Mouse (Mus musculus) forebrain, embryonic 11.5 days (tissue): ENCODE data around the gene Msi2. TPM values are rescaled to one million over a fixed set of nuclear protein-coding genes. Genes with fewer than 3 reads are reported as not detected.

Source experiments
- ATAC-seq: fragments of 200-750 bp; cut with Nextera tagmentation; replicated peaks from 2 replicates; pipeline ENCODE4 v1.8.0; 2017; ENCODE audit warnings: moderate TSS enrichment; ENCODE audit not compliant: low FRiP score
- DNase-seq: peaks from one replicate; pipeline ENCODE4 v3.0.0-alpha.2; 2017; ENCODE audit warnings: low spot score
- H3K27ac ChIP-seq: fragments of 300-500 bp; sonication (generic); 2 replicates; pipeline ENCODE4 v1.5.1; 2014; ENCODE audit warnings: low read depth, low read length
- H3K27me3 ChIP-seq: fragments of 300-500 bp; sonication (generic); 2 replicates; pipeline ENCODE4 v1.6.1; 2014; ENCODE audit warnings: mild to moderate bottlenecking, low read length, mixed read lengths; ENCODE audit not compliant: control insufficient read depth, insufficient read depth
- H3K36me3 ChIP-seq: fragments of 300-500 bp; sonication (generic); 2 replicates; pipeline ENCODE4 v1.6.1; 2014; ENCODE audit warnings: mild to moderate bottlenecking, low read length, moderate library complexity, mixed read lengths; ENCODE audit not compliant: control insufficient read depth, insufficient read depth
- H3K4me1 ChIP-seq: fragments of 300-500 bp; sonication (generic); replicated peaks from 2 replicates; pipeline ENCODE4 v1.6.1; 2014; ENCODE audit warnings: low read length, mixed read lengths; ENCODE audit not compliant: control insufficient read depth, insufficient read depth
- H3K4me2 ChIP-seq: fragments of 300-500 bp; sonication (generic); 2 replicates; pipeline ENCODE4 v1.6.1; 2014; ENCODE audit warnings: low read depth, mild to moderate bottlenecking, low read length, moderate library complexity, mixed read lengths; ENCODE audit not compliant: severe bottlenecking
- H3K4me3 ChIP-seq: fragments of 300-500 bp; sonication (generic); 2 replicates; pipeline ENCODE4 v1.5.1; 2014; ENCODE audit warnings: low read depth, low read length
- H3K9ac ChIP-seq: fragments of 300-500 bp; sonication (generic); 2 replicates; pipeline ENCODE4 v1.6.1; 2014; ENCODE audit warnings: low read length
- H3K9me3 ChIP-seq: fragments of 300-500 bp; sonication (generic); 2 replicates; pipeline ENCODE4 v1.6.1; 2016; ENCODE audit warnings: low read length, mixed read lengths; ENCODE audit not compliant: control insufficient read depth
- WGBS: fragments of 180-500 bp; shearing (Covaris S2); extraction: QIAGEN DNeasy Blood & Tissue Kit; methylation state at CpG from one replicate; pipeline ENCODE4 v1.1.7; 2014; 5-methylcytosine and 5-hydroxymethylcytosine counted together
- polyA plus RNA-seq: library from polyadenylated mRNA; unstranded; fragments of >200 nt; fragmentation: Nextera tagmentation; extraction: Ambion mirVana; gene quantifications from 2 replicates; pipeline ENCODE4 v1.2.1, GENCODE M21; 2014

Msi2 gene
- polyA plus RNA-seq, 1 experiment from 2014 or later: 26.2 TPM

GRCm38 (mm10) chr11:88631084-88631931 lies 87.0 kb downstream of the Msi2 start:
- H3K4me3 ChIP-seq: no peak overlapping the region
- H3K9ac ChIP-seq: no peak overlapping the region
- no peaks in the 10 kb centered on the region for H3K27me3 ChIP-seq
- peak overlapping the region; percentile 84 for H3K27ac ChIP-seq
- DNase-seq (peak; percentile 53), ATAC-seq (no peak)
- H3K4me1 ChIP-seq: peaks cover 43% of the 10 kb centered on the region
- H3K4me2 ChIP-seq: no peak overlapping the region
- 76% methylated on average over 8 of the region's 8 CpGs for WGBS
- H3K36me3 ChIP-seq: no peaks in the 10 kb centered on the region
- no peaks in the 10 kb centered on the region for H3K9me3 ChIP-seq

- DNase-seq (peak; percentile 87), ATAC-seq (peak; percentile 90)
- H3K36me3 ChIP-seq: no peaks in the 10 kb centered on the region
- peak overlapping the region; percentile 99 for H3K27ac ChIP-seq
- no peaks in the 10 kb centered on the region for H3K27me3 ChIP-seq
- peaks cover 46% of the 10 kb centered on the region for H3K4me1 ChIP-seq
- 7% methylated on average over 4 of the region's 4 CpGs for WGBS
- H3K9ac ChIP-seq: peak overlapping the region; percentile 37
- no peak overlapping the region for H3K4me3 ChIP-seq
- no peaks in the 10 kb centered on the region for H3K9me3 ChIP-seq
- H3K4me2 ChIP-seq: peak overlapping the region; percentile 30; the same call in 1 of the 2 replicates
Observed at GRCm38 (mm10) chr11:88629619-88630018, 88.7 kb downstream of the Msi2 start.

- H3K9me3 ChIP-seq: no peaks in the 10 kb centered on the region
- H3K27ac ChIP-seq: peak overlapping the region; percentile 99
- no peaks in the 10 kb centered on the region for H3K27me3 ChIP-seq
- DNase-seq (no peak), ATAC-seq (no peak; the same call in none of the 2 replicates)
- 26% methylated on average over 4 of the region's 4 CpGs for WGBS
- H3K9ac ChIP-seq: peak overlapping the region; percentile 37
- H3K36me3 ChIP-seq: no peaks in the 10 kb centered on the region
- no peak overlapping the region for H3K4me3 ChIP-seq
- H3K4me1 ChIP-seq: peaks cover 46% of the 10 kb centered on the region
- H3K4me2 ChIP-seq: peak overlapping the region; percentile 30; the same call in 1 of the 2 replicates
Observed at GRCm38 (mm10) chr11:88629165-88629564, 89.1 kb downstream of the Msi2 start.

DNA sequence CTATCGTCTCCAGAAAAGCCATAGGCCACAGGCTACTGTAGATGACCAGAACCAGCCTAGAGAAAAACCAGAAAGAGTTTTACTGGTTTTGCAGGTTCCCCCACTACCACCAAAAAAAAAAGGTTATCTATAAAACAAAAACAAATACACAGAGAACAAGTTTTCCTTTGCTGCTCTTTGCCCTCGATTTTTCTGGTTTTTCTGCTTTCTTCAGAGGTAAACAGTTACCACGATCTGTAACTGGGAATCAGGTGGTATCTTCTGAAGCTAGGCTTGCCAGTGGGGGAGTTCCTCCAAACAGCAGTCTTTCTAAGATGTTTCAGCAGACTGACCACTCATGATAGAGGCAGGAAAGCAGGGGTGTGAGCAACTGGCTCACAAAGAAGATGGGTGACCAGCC lies 89.6 kb downstream of the Msi2 start:
- 67% methylated on average over 3 of the region's 3 CpGs for WGBS
- peak overlapping the region; percentile 99 for H3K27ac ChIP-seq
- no peak for ATAC-seq
- no peaks in the 10 kb centered on the region for H3K9me3 ChIP-seq
- peaks cover 47% of the 10 kb centered on the region for H3K4me1 ChIP-seq
- H3K36me3 ChIP-seq: no peaks in the 10 kb centered on the region
- H3K9ac ChIP-seq: peak overlapping the region; percentile 37
- no peak overlapping the region for H3K4me2 ChIP-seq
- H3K4me3 ChIP-seq: no peak overlapping the region
- no peak for DNase-seq
- H3K27me3 ChIP-seq: no peaks in the 10 kb centered on the region

GRCm38 (mm10) chr11:88627327-88627726 lies 91.0 kb downstream of the Msi2 start:
- H3K9me3 ChIP-seq: no peaks in the 10 kb centered on the region
- peak overlapping the region; percentile 32 for H3K27ac ChIP-seq
- H3K27me3 ChIP-seq: no peaks in the 10 kb centered on the region
- no peaks in the 10 kb centered on the region for H3K36me3 ChIP-seq
- no peak overlapping the region for H3K9ac ChIP-seq
- no peak overlapping the region for H3K4me3 ChIP-seq
- 72% methylated on average over 7 of the region's 7 CpGs for WGBS
- H3K4me1 ChIP-seq: peaks cover 54% of the 10 kb centered on the region
- ATAC-seq (no peak), DNase-seq (peak; percentile 51)
- no peak overlapping the region for H3K4me2 ChIP-seq

DNA sequence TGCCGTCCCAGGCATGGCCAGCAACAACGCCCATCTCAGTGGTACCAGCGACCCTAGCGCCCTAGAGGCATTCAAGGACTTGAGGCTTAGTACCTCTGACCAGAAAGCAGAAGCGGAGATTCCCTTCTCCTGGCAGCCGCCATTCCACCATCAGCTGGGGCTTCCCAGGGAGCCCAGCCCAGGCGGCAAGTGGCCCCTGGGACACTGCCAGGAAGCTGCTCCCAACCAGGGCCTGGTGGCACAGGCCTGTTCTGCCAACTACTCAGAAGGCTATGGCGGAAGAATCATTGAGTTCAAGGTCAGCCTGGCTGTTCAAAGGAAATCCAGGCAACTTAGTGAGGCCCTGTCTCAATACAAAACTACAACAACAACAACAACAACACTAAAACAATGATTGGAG lies 91.7 kb downstream of the Msi2 start:
- no peaks in the 10 kb centered on the region for H3K9me3 ChIP-seq
- H3K27ac ChIP-seq: no peak overlapping the region
- H3K9ac ChIP-seq: no peak overlapping the region
- DNase-seq: no peak
- H3K27me3 ChIP-seq: no peaks in the 10 kb centered on the region
- H3K36me3 ChIP-seq: no peaks in the 10 kb centered on the region
- 76% methylated on average over 8 of the region's 8 CpGs for WGBS
- peaks cover 56% of the 10 kb centered on the region for H3K4me1 ChIP-seq
- ATAC-seq: no peak
- no peak overlapping the region for H3K4me3 ChIP-seq
- H3K4me2 ChIP-seq: no peak overlapping the region

GRCm38 (mm10) chr11:88626061-88626460 lies 92.3 kb downstream of the Msi2 start:
- no peak overlapping the region for H3K9ac ChIP-seq
- WGBS: 61% methylated on average over 9 of the region's 9 CpGs
- no peak for ATAC-seq

DNA sequence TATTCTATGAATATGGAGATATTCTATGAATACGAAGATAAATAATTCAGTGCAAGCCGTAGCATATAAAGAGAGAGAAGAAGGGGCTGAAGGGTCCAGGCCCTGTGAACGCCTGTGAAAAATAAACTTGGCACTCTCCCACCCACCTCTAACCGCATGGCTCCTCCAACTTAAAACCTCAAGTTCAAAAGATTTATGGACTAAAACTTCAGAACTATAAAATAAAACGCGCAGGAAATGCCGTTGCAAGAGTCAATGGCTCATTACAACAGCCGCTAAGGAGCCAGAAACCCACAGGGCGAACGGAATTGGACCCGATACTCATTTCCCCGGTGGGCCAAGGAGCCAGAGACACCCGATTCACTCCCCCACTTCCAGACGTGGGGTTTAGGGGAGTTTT lies 93.2 kb downstream of the Msi2 start:
- no peak for DNase-seq
- H3K36me3 ChIP-seq: no peaks in the 10 kb centered on the region
- H3K4me2 ChIP-seq: no peak overlapping the region
- peaks cover 52% of the 10 kb centered on the region for H3K4me1 ChIP-seq
- no peak overlapping the region for H3K4me3 ChIP-seq
- WGBS: 89% methylated on average over 14 of the region's 14 CpGs
- no peaks in the 10 kb centered on the region for H3K9me3 ChIP-seq
- H3K27me3 ChIP-seq: no peaks in the 10 kb centered on the region
- H3K9ac ChIP-seq: no peak overlapping the region
- ATAC-seq: no peak
- H3K27ac ChIP-seq: no peak overlapping the region

More at GRCm38 (mm10) chr11:88626061-88626460, 92.3 kb downstream of the Msi2 start:
- Histone ChIP-seq H3K27ac (no peak overlapping the region), H3K36me3 (no peaks in the 10 kb centered on the region), H3K27me3 (no peaks in the 10 kb centered on the region), H3K4me3 (no peak overlapping the region), H3K9me3 (no peaks in the 10 kb centered on the region), H3K4me2 (no peak overlapping the region), H3K4me1 (peaks cover 54% of the 10 kb centered on the region)
- DNase-seq: no peak

GRCm38 (mm10) chr11:88624627-88625026 lies 93.7 kb downstream of the Msi2 start:
- Histone ChIP-seq H3K4me1 (peaks cover 57% of the 10 kb centered on the region), H3K27ac (no peak overlapping the region), H3K36me3 (no peaks in the 10 kb centered on the region), H3K4me2 (no peak overlapping the region), H3K9ac (no peak overlapping the region), H3K9me3 (no peaks in the 10 kb centered on the region), H3K27me3 (no peaks in the 10 kb centered on the region), H3K4me3 (no peak overlapping the region)
- no peak for DNase-seq
- 68% methylated on average over 6 of the region's 6 CpGs for WGBS
- no peak for ATAC-seq
